Mouse (Mus musculus): ENCODE measurements around the gene Zfp207. TPM values are rescaled to one million over a fixed set of nuclear protein-coding genes. Genes with fewer than 3 reads are reported as not detected.

The Zfp207 gene
- total and polyA plus RNA-seq, 3 experiments, result 137 to 296 (median 231) TPM

DNA sequence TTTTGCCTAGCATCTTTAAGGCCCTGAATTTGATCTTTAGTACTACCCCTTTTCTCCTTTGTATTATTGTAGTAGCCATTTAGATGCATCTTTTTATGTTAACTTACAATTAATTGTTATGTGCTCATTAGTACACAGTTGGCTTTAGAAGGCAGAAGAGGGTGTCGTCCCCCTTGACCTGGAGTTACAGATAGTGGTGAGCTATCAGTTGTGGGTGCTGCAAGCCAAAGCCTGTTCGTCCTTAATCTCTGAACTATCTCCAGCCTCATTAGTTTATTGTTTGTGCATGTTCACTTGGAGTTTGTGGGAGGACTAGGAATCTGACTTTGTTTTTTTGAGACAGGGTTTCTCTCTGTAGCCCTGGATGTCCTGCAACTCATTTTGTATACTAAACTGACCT lies 3.7 kb downstream of the Zfp207 start:
- no peaks in the 10 kb centered on the region for H3K9me3 ChIP-seq (replicated peaks; ENCODE audit: low read length)
- no peaks in the 10 kb centered on the region for H3K27me3 ChIP-seq (replicated peaks)
- H3K36me3 ChIP-seq (replicated peaks in 1 of 2; ENCODE audit: control insufficient read depth in 1 of 2, insufficient read depth in 1 of 2, low read length in 1 of 2), result peaks cover 34 to 68% of the 10 kb centered on the region in 2 experiments
- DNase-seq (ENCODE audit: extremely low read depth), result no peak
- H3K4me2 ChIP-seq (ENCODE audit: insufficient read depth, low read depth, poor library complexity, severe bottlenecking), result peak overlapping the region; percentile 51
- no peak for TF ChIP-seq RCOR1 (conservative IDR thresholded peaks at IDR 0.05; ENCODE audit: low read depth, low read length)
- no peak for TF ChIP-seq USF1 (IDR thresholded peaks at IDR 0.05; ENCODE audit: low read depth, low read length)
- H3K9ac ChIP-seq (ENCODE audit: insufficient read depth, low read depth), result peak overlapping the region; percentile 100
- in situ Hi-C loops (cut with MboI; ENCODE audit: low pct_ligation_motif_present, low pct_unique_long_range_greater_than_20kb, low sequenced_read_pairs) (no loop called here), dilution Hi-C loops (cut with MboI; ENCODE audit: extremely low pct_ligation_motif_present, extremely low pct_unique_long_range_greater_than_20kb, low sequenced_read_pairs) (no loop called here)
- H3K4me3 ChIP-seq (replicated peaks in 1 of 3; ENCODE audit: low read depth in 2 of 3, low read length in 2 of 3, poor library complexity in 1 of 3), result peak overlapping the region in 1 of 3 experiments; percentile 7
- H3K4me1 ChIP-seq (ENCODE audit: control insufficient read depth in 1 of 2, insufficient read depth in 2 of 2), result peaks cover 3 to 32% of the 10 kb centered on the region in 2 experiments; a peak in 3 of 4 replicates
- peaks cover 76% of the 10 kb centered on the region for H3K79me2 ChIP-seq (replicated peaks; ENCODE audit: control insufficient read depth, extremely low read depth, insufficient read depth, poor library complexity, severe bottlenecking)
- no peak overlapping the region for H3K27ac ChIP-seq (ENCODE audit: insufficient read depth, low read depth)

- in situ Hi-C loops (cut with MboI; ENCODE audit: low pct_ligation_motif_present, low pct_unique_long_range_greater_than_20kb, low sequenced_read_pairs) (no loop called here), dilution Hi-C loops (cut with MboI; ENCODE audit: extremely low pct_ligation_motif_present, extremely low pct_unique_long_range_greater_than_20kb, low sequenced_read_pairs) (no loop called here)
- Histone ChIP-seq H3K27ac (ENCODE audit: insufficient read depth, low read depth) (no peak overlapping the region), H3K27me3 (replicated peaks) (no peaks in the 10 kb centered on the region), H3K4me1 (ENCODE audit: control insufficient read depth in 1 of 2, insufficient read depth in 2 of 2) (peaks cover 3 to 32% of the 10 kb centered on the region in 2 experiments; a peak in 3 of 4 replicates), H3K79me2 (replicated peaks; ENCODE audit: control insufficient read depth, extremely low read depth, insufficient read depth, poor library complexity, severe bottlenecking) (peaks cover 70% of the 10 kb centered on the region), H3K4me2 (ENCODE audit: insufficient read depth, low read depth, poor library complexity, severe bottlenecking) (no peak overlapping the region), H3K9ac (ENCODE audit: insufficient read depth, low read depth) (no peak overlapping the region), H3K4me3 (replicated peaks in 1 of 3; ENCODE audit: low read depth in 2 of 3, low read length in 2 of 3, poor library complexity in 1 of 3) (no peak overlapping the region), H3K9me3 (replicated peaks; ENCODE audit: low read length) (no peaks in the 10 kb centered on the region), H3K36me3 (replicated peaks in 1 of 2; ENCODE audit: control insufficient read depth in 1 of 2, insufficient read depth in 1 of 2, low read length in 1 of 2) (peaks cover 51 to 94% of the 10 kb centered on the region in 2 experiments)
- TF ChIP-seq HCFC1 (IDR thresholded peaks at IDR 0.05; ENCODE audit: low read depth, low read length) (no peak), CHD1 (IDR thresholded peaks at IDR 0.05; ENCODE audit: low read depth, low read length) (no peak), NRF1 (IDR thresholded peaks at IDR 0.05; ENCODE audit: low read depth, low read length) (no peak), ELF1 (IDR thresholded peaks at IDR 0.05; ENCODE audit: low read depth, low read length) (no peak), ZMIZ1 (IDR thresholded peaks at IDR 0.05; ENCODE audit: low read depth, low read length) (no peak), TBP (conservative IDR thresholded peaks at IDR 0.05; ENCODE audit: low read depth, low read length) (no peak), JUN (IDR thresholded peaks at IDR 0.05; ENCODE audit: insufficient read depth, low read depth, low read length) (no peak), CTCF (conservative IDR thresholded peaks at IDR 0.05 in 1 of 2, IDR thresholded peaks at IDR 0.05 in 1 of 2; ENCODE audit: low read depth in 2 of 2, low read length in 2 of 2) (no peak), E2F4 (IDR thresholded peaks at IDR 0.05; ENCODE audit: insufficient replicate concordance, low read depth, low read length) (no peak), MAZ (IDR thresholded peaks at IDR 0.05; ENCODE audit: low read depth, low read length) (no peak), RAD21 (IDR thresholded peaks at IDR 0.05; ENCODE audit: low read depth, low read length) (no peak), USF1 (IDR thresholded peaks at IDR 0.05; ENCODE audit: low read depth, low read length) (no peak), NELFE (IDR thresholded peaks at IDR 0.05; ENCODE audit: low read depth, low read length) (no peak), IRF4 (IDR thresholded peaks at IDR 0.05; ENCODE audit: low read depth, low read length) (no peak), UBTF (IDR thresholded peaks at IDR 0.05; ENCODE audit: low read depth, low read length) (no peak), POLR2AphosphoS2 (IDR thresholded peaks at IDR 0.05; ENCODE audit: low read depth, low read length) (no peak)
- DNase-seq (ENCODE audit: extremely low read depth), result no peak
Observed at GRCm38 (mm10) chr11:80389885-80390284, 6.8 kb downstream of the Zfp207 start.
